Mouse (Mus musculus): ENCODE measurements around the gene Mbtd1.
A peak's percentile ranks its signal among the peaks of the same experiment; 100 is the strongest.

GRCm38 (mm10) chr11:93856284-93856955 lies 29.2 kb upstream of the Mbtd1 start:
- TF ChIP-seq EP300 (IDR thresholded peaks at IDR 0.05; ENCODE audit: insufficient read depth, low read depth, low read length) (no peak), CTCF (IDR thresholded peaks at IDR 0.05; ENCODE audit: low read depth, low read length) (peak; percentile 78), POLR2A (IDR thresholded peaks at IDR 0.05; ENCODE audit: insufficient read depth, low read length) (no peak)

Measured in ES-Bruce4 (cell line).